Mouse (Mus musculus) embryonic fibroblast, embryonic 13.5 days (primary cell): ENCODE measurements around the gene Hsf2bp. TPM values are rescaled to one million over a fixed set of nuclear protein-coding genes. Genes with fewer than 3 reads are reported as not detected.
"Not testable (repeated sequence)": the region's sequence is repeated elsewhere in the genome, so short reads cannot be mapped to it uniquely, and the experiment has no call there.

Experiments used
- H3K27ac ChIP-seq: 2 replicates; pipeline ENCODE4 v1.5.1; 2012; ENCODE audit warnings: low read length, control low read depth, inconsistent platforms; ENCODE audit not compliant: insufficient read depth
- H3K4me1 ChIP-seq: 2 replicates; pipeline ENCODE4 v1.6.1; 2011; ENCODE audit warnings: low read length; ENCODE audit not compliant: control insufficient read depth, insufficient read depth
- H3K4me3 ChIP-seq: 2 replicates; pipeline ENCODE4 v1.5.1; 2011; ENCODE audit warnings: mild to moderate bottlenecking, control low read depth, low read length; ENCODE audit not compliant: insufficient read depth
- CTCF ChIP-seq: IDR thresholded peaks from 2 replicates; pipeline ENCODE4 v1.5.1; 2011; ENCODE audit warnings: mild to moderate bottlenecking, control low read depth, low read length, moderate library complexity, borderline replicate concordance; ENCODE audit not compliant: insufficient read depth
- POLR2A ChIP-seq: IDR thresholded peaks from 2 replicates; pipeline ENCODE4 v1.6.1; 2011; ENCODE audit warnings: low read depth, mild to moderate bottlenecking, control low read depth, low read length, moderate library complexity
- polyA plus RNA-seq: library from polyadenylated mRNA; stranded (reverse); fragments of >200 nt; gene quantifications from 2 replicates; pipeline ENCODE4 v1.2.4, GENCODE M21; 2011; ENCODE audit warnings: low read depth; ENCODE audit not compliant: missing spikeins, insufficient read length

Hsf2bp gene
- not detected in 2 replicates for polyA plus RNA-seq

- peak within 1 kb of the TSS; percentile 6; the same call in 1 of the 2 replicates for H3K27ac ChIP-seq
- H3K4me1 ChIP-seq, result peaks cover 13% of the 10 kb centered on the region
- peak within 1 kb of the TSS; percentile 82 for H3K4me3 ChIP-seq
- TF ChIP-seq CTCF (no peak), POLR2A (peak; percentile 98)
Observed at GRCm38 (mm10) chr17:32035609-32036508, at the start of gene Hsf2bp, which contains the start of gene Rrp1b. Gene Hsf2bp (minus strand): TSS chr17:32036349. Gene Rrp1b (plus strand): TSS chr17:32036100.

GRCm38 (mm10) chr17:32083351-32083750 lies 47.2 kb upstream of the Hsf2bp start:
- TF ChIP-seq POLR2A, result no peak
- no peak for TF ChIP-seq CTCF
- Histone ChIP-seq H3K4me1 (no peaks in the 10 kb centered on the region), H3K4me3 (no peak overlapping the region)

GRCm38 (mm10) chr17:32075164-32075563 lies 39.0 kb upstream of the Hsf2bp start:
- TF ChIP-seq POLR2A (no peak), CTCF (peak; percentile 74)
- H3K4me1 ChIP-seq, result no peaks in the 10 kb centered on the region
- no peak overlapping the region for H3K4me3 ChIP-seq
- H3K27ac ChIP-seq, result no peak overlapping the region

More at GRCm38 (mm10) chr17:32083351-32083750, 47.2 kb upstream of the Hsf2bp start:
- H3K27ac ChIP-seq, result no peak overlapping the region

GRCm38 (mm10) chr17:32074658-32075057 lies 38.5 kb upstream of the Hsf2bp start:
- TF ChIP-seq POLR2A, result no peak
- TF ChIP-seq CTCF, result no peak
- Histone ChIP-seq H3K27ac (no peak overlapping the region), H3K4me1 (no peaks in the 10 kb centered on the region), H3K4me3 (no peak overlapping the region)

- Histone ChIP-seq H3K27ac (no peak overlapping the region), H3K4me1 (no peaks in the 10 kb centered on the region), H3K4me3 (no peak overlapping the region)
- peak; percentile 92 for TF ChIP-seq CTCF
- TF ChIP-seq POLR2A, result no peak
Observed at GRCm38 (mm10) chr17:32073359-32073758, 37.2 kb upstream of the Hsf2bp start.

GRCm38 (mm10) chr17:32068810-32069209 lies 32.7 kb upstream of the Hsf2bp start:
- H3K27ac ChIP-seq, result no peak overlapping the region
- H3K4me1 ChIP-seq, result peaks cover 8% of the 10 kb centered on the region
- no peak overlapping the region for H3K4me3 ChIP-seq
- TF ChIP-seq CTCF (no peak), POLR2A (no peak)

GRCm38 (mm10) chr17:32068381-32068780 lies 32.2 kb upstream of the Hsf2bp start:
- Histone ChIP-seq H3K4me1 (peaks cover 11% of the 10 kb centered on the region), H3K27ac (no peak overlapping the region), H3K4me3 (no peak overlapping the region)
- TF ChIP-seq POLR2A (no peak), CTCF (no peak)

- no peak overlapping the region for H3K27ac ChIP-seq
- TF ChIP-seq CTCF (no peak), POLR2A (no peak)
- H3K4me3 ChIP-seq, result no peak overlapping the region
- peaks cover 11% of the 10 kb centered on the region for H3K4me1 ChIP-seq
Observed at GRCm38 (mm10) chr17:32067541-32067940, 31.4 kb upstream of the Hsf2bp start.

- not testable (repeated sequence) for H3K27ac ChIP-seq, H3K4me3 ChIP-seq
- peaks cover 11% of the 10 kb centered on the region for H3K4me1 ChIP-seq
Observed at GRCm38 (mm10) chr17:32064762-32065161, 28.6 kb upstream of the Hsf2bp start.

- TF ChIP-seq POLR2A, result no peak
- TF ChIP-seq CTCF, result no peak
- Histone ChIP-seq H3K27ac (no peak overlapping the region), H3K4me1 (peaks cover 11% of the 10 kb centered on the region), H3K4me3 (no peak overlapping the region)
Observed at GRCm38 (mm10) chr17:32063654-32064053, 27.5 kb upstream of the Hsf2bp start.
